In the genomic region with DNA sequence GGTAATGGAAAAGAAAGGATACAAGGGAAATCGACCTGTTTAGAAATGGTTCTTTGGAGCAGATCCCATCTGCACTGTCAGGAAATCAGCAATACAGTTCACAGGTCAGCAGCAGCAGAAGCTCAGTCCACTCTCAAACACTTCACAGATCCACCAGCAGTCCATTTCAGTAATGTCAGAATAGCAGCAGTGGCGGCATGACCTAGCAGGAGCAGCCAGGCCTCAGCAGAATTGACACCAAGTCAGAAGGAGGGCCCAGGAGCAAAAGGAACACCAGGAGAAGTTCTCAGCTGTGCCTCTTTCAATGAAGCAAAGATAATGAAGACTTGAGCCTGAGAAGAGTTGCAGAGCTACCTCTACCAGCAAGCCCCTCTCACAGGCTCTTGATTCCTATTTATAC, we compare ENCODE assay signal across 20 mouse cellular contexts. TPM values are rescaled to one million over a fixed set of nuclear protein-coding genes. Genes with fewer than 3 reads are reported as not detected.
DNase-seq lines count a peak whose midpoint lies in the region; ATAC-seq lines count a peak whose summit lies in the region.
"Had no signal": no experiment of that assay in that cellular context is flagged by ENCODE, and none has a peak within 500 bp of the region (broad histone marks: within the 10 kb centered on the region; RNA-seq: fewer than 3 reads in every experiment).

No protein-coding gene starts in this region.

- H3K9me3 ChIP-seq in heart, embryonic 12.5 days (replicated peaks): no peaks in the 10 kb centered on the region
- H3K9me3 ChIP-seq in midbrain, embryonic 11.5 days (ENCODE audit: control insufficient read depth, low read length): no peaks in the 10 kb centered on the region
- H3K9me3 ChIP-seq in midbrain, embryonic 13.5 days: no peaks in the 10 kb centered on the region

- H3K27ac ChIP-seq in heart, embryonic 12.5 days (ENCODE audit: poor library complexity, severe bottlenecking): no peak overlapping the region
- no peak overlapping the region for H3K27ac ChIP-seq in midbrain, embryonic 11.5 days (ENCODE audit: low read depth, low read length)
- no peak overlapping the region for H3K27ac ChIP-seq in midbrain, embryonic 13.5 days

- H3K9ac ChIP-seq in heart, embryonic 12.5 days: no peak overlapping the region
- H3K9ac ChIP-seq in midbrain, embryonic 11.5 days (ENCODE audit: low read length): no peak overlapping the region
- no peak overlapping the region for H3K9ac ChIP-seq in midbrain, embryonic 13.5 days (replicated peaks)

- no peaks in the 10 kb centered on the region for H3K36me3 ChIP-seq in heart, embryonic 12.5 days
- H3K36me3 ChIP-seq in midbrain, embryonic 11.5 days (ENCODE audit: control insufficient read depth, insufficient read depth, low read length): no peaks in the 10 kb centered on the region
- H3K36me3 ChIP-seq in midbrain, embryonic 13.5 days: no peaks in the 10 kb centered on the region
- H3K36me3 ChIP-seq: G1E had no signal

- WGBS in heart, embryonic 12.5 days: 74% methylated on average over 2 of the region's 2 CpGs
- 82% methylated on average over 2 of the region's 2 CpGs for WGBS in midbrain, embryonic 11.5 days
- 92% methylated on average over 2 of the region's 2 CpGs for WGBS in midbrain, embryonic 13.5 days

- H3K4me1 ChIP-seq in heart, embryonic 12.5 days (replicated peaks): peaks cover 7% of the 10 kb centered on the region
- no peaks in the 10 kb centered on the region for H3K4me1 ChIP-seq in midbrain, embryonic 11.5 days (ENCODE audit: control insufficient read depth, insufficient read depth, low read length)
- no peaks in the 10 kb centered on the region for H3K4me1 ChIP-seq in midbrain, embryonic 13.5 days (replicated peaks)

- no peak overlapping the region for H3K4me2 ChIP-seq in heart, embryonic 12.5 days
- H3K4me2 ChIP-seq in midbrain, embryonic 11.5 days: no peak overlapping the region
- H3K4me2 ChIP-seq in midbrain, embryonic 13.5 days (replicated peaks): no peak overlapping the region

- ATAC-seq in heart, embryonic 12.5 days (ENCODE audit: insufficient number of reproducible peaks, low FRiP score): no peak
- no peak for ATAC-seq in midbrain, embryonic 11.5 days (ENCODE audit: low FRiP score)
- no peak for ATAC-seq in midbrain, embryonic 13.5 days
- ATAC-seq: activated CD4-positive, CD25-positive, alpha-beta regulatory T cell, adult 4 months; CD4-positive, CD25-positive, alpha-beta regulatory T cell, adult 4 months; Patski had no signal

- no peaks in the 10 kb centered on the region for H3K27me3 ChIP-seq in heart, embryonic 12.5 days (replicated peaks)
- H3K27me3 ChIP-seq in midbrain, embryonic 11.5 days (ENCODE audit: control insufficient read depth, insufficient read depth, low read length): no peaks in the 10 kb centered on the region
- no peaks in the 10 kb centered on the region for H3K27me3 ChIP-seq in midbrain, embryonic 13.5 days
- H3K27me3 ChIP-seq: CH12.LX, Patski had no signal

- peak; percentile 53 for DNase-seq in heart, adult 11 months
- DNase-seq in midbrain, embryonic 11.5 days (ENCODE audit: low spot score, missing footprints): peak; percentile 62
- DNase-seq: adrenal gland, adult 2 months; adrenal gland, adult 8-10 months; adrenal gland, postnatal 10 days; adrenal gland, postnatal 14 days; adrenal gland, postnatal 25 days; adrenal gland, postnatal 36 days; B cell, adult 2 months; cerebellum, adult 11 months; cerebellum, adult 11-12 months; cerebellum, adult 18-20 months had no signal

- no peak overlapping the region for H3K4me3 ChIP-seq in heart, embryonic 12.5 days
- no peak overlapping the region for H3K4me3 ChIP-seq in midbrain, embryonic 11.5 days (ENCODE audit: low read depth, low read length)
- no peak overlapping the region for H3K4me3 ChIP-seq in midbrain, embryonic 13.5 days (replicated peaks)

RNA-seq across cellular contexts. Expression of a gene that starts 19.5 kb away (rescaled TPM):
- 1.4 and 1.5 TPM in 2 replicates for polyA plus RNA-seq in heart, embryonic 12.5 days (2016; fragmentation: Nextera tagmentation; extraction: Ambion mirVana)
- 0.83 and 1.1 TPM in 2 replicates for polyA plus RNA-seq in midbrain, embryonic 11.5 days (2014; fragmentation: Nextera tagmentation; extraction: Ambion mirVana)
- polyA plus RNA-seq in midbrain, embryonic 13.5 days (2015; fragmentation: Nextera tagmentation; extraction: Ambion mirVana): 1.2 and 1.7 TPM in 2 replicates
- polyA plus RNA-seq: C2C12, G1E had no signal
